In the genomic region with DNA sequence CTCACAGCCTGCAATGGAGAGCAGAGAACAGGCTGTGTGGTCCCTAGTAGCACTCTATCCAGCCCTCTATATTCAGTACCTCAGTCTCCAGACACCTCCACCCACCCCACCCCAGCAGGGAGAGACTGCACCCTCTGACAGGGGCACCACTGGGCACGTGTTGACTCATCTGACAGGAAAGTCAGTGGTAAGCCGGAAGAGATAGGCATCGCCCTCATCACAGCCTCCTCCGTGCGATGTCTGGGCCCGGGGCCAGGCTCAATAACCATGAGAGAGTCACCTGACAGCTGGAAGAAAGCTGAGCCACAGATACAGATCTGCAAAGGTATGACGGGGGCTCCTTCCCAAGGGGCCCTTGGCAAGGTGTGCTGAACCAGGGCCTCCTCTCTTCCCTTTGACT, we compare ENCODE assay signal across 8 mouse cellular contexts. TPM values are rescaled to one million over a fixed set of nuclear protein-coding genes. Genes with fewer than 3 reads are reported as not detected.
DNase-seq lines count a peak whose midpoint lies in the region; ATAC-seq and TF ChIP-seq lines count a peak whose summit lies in the region.

No protein-coding gene starts in this region.

- H3K27me3 ChIP-seq in heart, embryonic 16.5 days (ENCODE audit: control insufficient read depth, insufficient read depth, low read length), result no peaks in the 10 kb centered on the region
- H3K27me3 ChIP-seq in heart, embryonic 12.5 days (replicated peaks), result 0 out of 2 replicates have a peak, but pooled peaks cover under 1% of the 10 kb centered on the region
- H3K27me3 ChIP-seq in erythroblast, embryonic 14.5 days (ENCODE audit: control insufficient read depth), result no peaks in the 10 kb centered on the region
- H3K27me3 ChIP-seq in lung, embryonic 15.5 days, result no peaks in the 10 kb centered on the region
- H3K27me3 ChIP-seq in thymus, adult 2 months (ENCODE audit: control insufficient read depth, insufficient read depth, low read length), result no peaks in the 10 kb centered on the region

- intact Hi-C loops in left cerebral cortex, adult 2 months (cut with DNase I), result no loop called here

- peak; percentile 85 for DNase-seq in thymus, adult 2 months
- no peak for DNase-seq in Muller cell, postnatal 12 days (ENCODE audit: inconsistent ontology term)
- DNase-seq in left cerebral cortex, adult 2 months (ENCODE audit: extremely low spot score in 1 of 2, low spot score in 2 of 2), result no peak

- peak; percentile 78 for ATAC-seq in heart, embryonic 16.5 days (replicated peaks; ENCODE audit: extremely low read depth, insufficient read depth, low FRiP score)
- no peak for ATAC-seq in heart, embryonic 12.5 days (ENCODE audit: insufficient number of reproducible peaks, low FRiP score)
- peak; percentile 54 for ATAC-seq in lung, embryonic 15.5 days (ENCODE audit: borderline replicate concordance, extremely low read depth, low FRiP score, low TSS enrichment)
- no peak for ATAC-seq in cerebellum, adult (ENCODE audit: insufficient number of reproducible peaks, low FRiP score, low TSS enrichment)

- H3K4me2 ChIP-seq in heart, embryonic 16.5 days (ENCODE audit: low read depth, low read length), result no peak overlapping the region
- H3K4me2 ChIP-seq in heart, embryonic 12.5 days, result no peak overlapping the region
- peak overlapping the region; percentile 11; the same call in 1 of the 2 replicates for H3K4me2 ChIP-seq in lung, embryonic 15.5 days

- no peaks in the 10 kb centered on the region for H3K9me3 ChIP-seq in heart, embryonic 16.5 days (replicated peaks; ENCODE audit: control insufficient read depth, low read length)
- H3K9me3 ChIP-seq in heart, embryonic 12.5 days (replicated peaks), result peaks cover 6% of the 10 kb centered on the region
- H3K9me3 ChIP-seq in erythroblast, embryonic 14.5 days (ENCODE audit: control insufficient read depth, low read length), result peaks cover 8% of the 10 kb centered on the region
- no peaks in the 10 kb centered on the region for H3K9me3 ChIP-seq in lung, embryonic 15.5 days

- WGBS in heart, embryonic 16.5 days, result 59% methylated on average over 7 of the region's 7 CpGs
- WGBS in heart, embryonic 12.5 days, result 67% methylated on average over 7 of the region's 7 CpGs
- 33% methylated on average over 7 of the region's 7 CpGs for WGBS in lung, embryonic 15.5 days
- 0% methylated on average over 7 of the region's 7 CpGs for WGBS in thymus, adult 2 months

- TF ChIP-seq CTCF in thymus, adult 2 months (IDR thresholded peaks at IDR 0.05; ENCODE audit: borderline replicate concordance, control insufficient read depth, extremely low read depth, insufficient read depth, low read length, poor library complexity), result no peak
- no peak for TF ChIP-seq CTCF in left cerebral cortex, adult 2 months (IDR thresholded peaks at IDR 0.05)

- H3K4me3 ChIP-seq in heart, embryonic 16.5 days (ENCODE audit: low read length), result no peak overlapping the region
- H3K4me3 ChIP-seq in heart, embryonic 12.5 days, result no peak overlapping the region
- H3K4me3 ChIP-seq in erythroblast, embryonic 14.5 days (replicated peaks), result peak overlapping the region; percentile 51
- no peak overlapping the region for H3K4me3 ChIP-seq in lung, embryonic 15.5 days
- no peak overlapping the region for H3K4me3 ChIP-seq in thymus, adult 2 months (ENCODE audit: control insufficient read depth, insufficient read depth, low read length)
- H3K4me3 ChIP-seq in left cerebral cortex, adult 2 months, result no peak overlapping the region

- no peak for TF ChIP-seq POLR2A in thymus, adult 2 months (IDR thresholded peaks at IDR 0.05; ENCODE audit: control insufficient read depth, extremely low read depth, insufficient read depth, low read length, poor library complexity)

- H3K4me1 ChIP-seq in heart, embryonic 16.5 days (ENCODE audit: control insufficient read depth, insufficient read depth, low read length), result peaks cover 17% of the 10 kb centered on the region
- H3K4me1 ChIP-seq in heart, embryonic 12.5 days (replicated peaks), result peaks cover 37% of the 10 kb centered on the region
- H3K4me1 ChIP-seq in erythroblast, embryonic 14.5 days (ENCODE audit: control insufficient read depth), result peaks cover 81% of the 10 kb centered on the region
- H3K4me1 ChIP-seq in lung, embryonic 15.5 days, result peaks cover 47% of the 10 kb centered on the region
- peaks cover 59% of the 10 kb centered on the region for H3K4me1 ChIP-seq in thymus, adult 2 months (replicated peaks; ENCODE audit: control insufficient read depth, insufficient read depth, low read length)

- no peak overlapping the region for H3K27ac ChIP-seq in heart, embryonic 16.5 days (ENCODE audit: low read length)
- no peak overlapping the region for H3K27ac ChIP-seq in heart, embryonic 12.5 days (ENCODE audit: poor library complexity, severe bottlenecking)
- peak overlapping the region; percentile 29; the same call in 1 of the 2 replicates for H3K27ac ChIP-seq in lung, embryonic 15.5 days
- H3K27ac ChIP-seq in thymus, adult 2 months (ENCODE audit: control insufficient read depth, insufficient read depth, low read length), result peak overlapping the region; percentile 56
- no peak overlapping the region for H3K27ac ChIP-seq in left cerebral cortex, adult 2 months

- no peak overlapping the region for H3K9ac ChIP-seq in heart, embryonic 16.5 days (ENCODE audit: low read length)
- no peak overlapping the region for H3K9ac ChIP-seq in heart, embryonic 12.5 days
- H3K9ac ChIP-seq in lung, embryonic 15.5 days, result no peak overlapping the region

- no peaks in the 10 kb centered on the region for H3K36me3 ChIP-seq in heart, embryonic 16.5 days (ENCODE audit: control insufficient read depth, insufficient read depth)
- H3K36me3 ChIP-seq in heart, embryonic 12.5 days, result no peaks in the 10 kb centered on the region
- H3K36me3 ChIP-seq in erythroblast, embryonic 14.5 days (ENCODE audit: control insufficient read depth), result peaks cover 29% of the 10 kb centered on the region
- H3K36me3 ChIP-seq in lung, embryonic 15.5 days, result no peaks in the 10 kb centered on the region
- no peaks in the 10 kb centered on the region for H3K36me3 ChIP-seq in thymus, adult 2 months (ENCODE audit: control insufficient read depth, insufficient read depth, low read length)

RNA-seq across cellular contexts. Expression of gene Il6ra, which starts 40.8 kb away (rescaled TPM):
- 1.1 TPM in 2 replicates for polyA plus RNA-seq in heart, embryonic 16.5 days (2015; fragmentation: Nextera tagmentation; extraction: Ambion mirVana)
- polyA plus RNA-seq in heart, embryonic 12.5 days (2016; fragmentation: Nextera tagmentation; extraction: Ambion mirVana), result 0.47 and 0.59 TPM in 2 replicates
- polyA plus RNA-seq in erythroblast, embryonic 14.5 days (2012), result 0.02 and 0.07 TPM in 2 replicates
- polyA plus RNA-seq in lung, embryonic 15.5 days (2015; fragmentation: Nextera tagmentation; extraction: Ambion mirVana), result 3.6 TPM in 2 replicates
- polyA plus RNA-seq in thymus, adult 2 months (2012; rRNA removed), result 10.4 and 11.1 TPM in 2 replicates
- 1 to 10 TPM; 3.7 to 4.4 TPM for total RNA-seq in left cerebral cortex, adult 2 months (2021)

RNA-seq across cellular contexts. Expression of gene She, which starts 41.0 kb away (rescaled TPM):
- 4.8 and 7.2 TPM in 2 replicates for polyA plus RNA-seq in heart, embryonic 16.5 days (2015; fragmentation: Nextera tagmentation; extraction: Ambion mirVana)
- 9.6 and 10.5 TPM in 2 replicates for polyA plus RNA-seq in heart, embryonic 12.5 days (2016; fragmentation: Nextera tagmentation; extraction: Ambion mirVana)
- 0.01 TPM in 1 of 2 replicates, not detected in the other for polyA plus RNA-seq in erythroblast, embryonic 14.5 days (2012)
- polyA plus RNA-seq in lung, embryonic 15.5 days (2015; fragmentation: Nextera tagmentation; extraction: Ambion mirVana), result 9.9 and 10.1 TPM in 2 replicates
- polyA plus RNA-seq in thymus, adult 2 months (2012; rRNA removed), result 0.43 and 0.69 TPM in 2 replicates
- total RNA-seq in left cerebral cortex, adult 2 months (2021), result 1 to 10 TPM; 3.1 to 3.7 TPM

Comparison
In these comparisons a context has a peak if more than half of its experiments do, and no peak if none do; other contexts are left out.
1. ATAC-seq: peak in heart, embryonic 16.5 days (single experiment) and lung, embryonic 15.5 days (single experiment); none in heart, embryonic 12.5 days (single experiment) and cerebellum, adult (single experiment).
2. H3K27ac ChIP-seq: peak in lung, embryonic 15.5 days (single experiment) and thymus, adult 2 months (single experiment); none in heart, embryonic 16.5 days (single experiment), heart, embryonic 12.5 days (single experiment) and left cerebral cortex, adult 2 months (single experiment).